Mouse (Mus musculus): ENCODE data around the gene Fggy. TPM values are rescaled to one million over a fixed set of nuclear protein-coding genes. Genes with fewer than 3 reads are reported as not detected.
A peak's percentile ranks its signal among the peaks of the same experiment; 100 is the strongest.

Gene Fggy
- polyA plus RNA-seq, 1 experiment from 2014 or later, result 8.1 TPM

DNA sequence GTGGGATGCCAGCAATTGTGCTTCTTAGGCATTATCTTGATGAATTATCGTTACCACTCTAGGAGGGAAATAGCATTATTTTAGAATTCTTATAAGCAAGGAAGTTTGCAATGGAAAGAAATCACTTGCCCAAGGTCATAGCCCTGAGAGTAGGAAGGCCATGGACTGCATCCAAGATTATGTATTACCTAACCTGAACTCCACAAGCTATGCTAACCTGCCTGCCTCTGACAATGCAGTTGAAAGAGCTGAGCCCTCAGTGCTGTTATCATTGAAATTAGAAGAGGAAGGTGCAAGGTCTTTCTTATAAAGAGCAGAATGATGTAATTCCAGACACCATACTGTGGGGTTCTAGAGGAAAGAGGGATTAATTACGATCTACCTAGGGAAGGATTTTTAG is 173.8 kb downstream of the Fggy start:
- ATAC-seq (ENCODE audit: insufficient number of reproducible peaks, insufficient read depth, low FRiP score, low read depth), result no peak
- H3K9me3 ChIP-seq (ENCODE audit: control insufficient read depth, low read depth, low read length), result no peaks in the 10 kb centered on the region
- H3K9ac ChIP-seq (replicated peaks; ENCODE audit: low read depth, low read length), result no peak overlapping the region
- 92% methylated on average over 2 of the region's 2 CpGs for WGBS
- peaks cover 14% of the 10 kb centered on the region for H3K4me1 ChIP-seq (ENCODE audit: control insufficient read depth, insufficient read depth, low read length)
- no peak overlapping the region for H3K4me2 ChIP-seq (replicated peaks; ENCODE audit: low read depth, low read length)
- H3K27me3 ChIP-seq (ENCODE audit: control insufficient read depth, insufficient read depth, low read length), result no peaks in the 10 kb centered on the region
- H3K4me3 ChIP-seq (ENCODE audit: low read depth, low read length), result no peak overlapping the region
- H3K27ac ChIP-seq (ENCODE audit: low read length), result no peak overlapping the region
- H3K36me3 ChIP-seq (ENCODE audit: control insufficient read depth, insufficient read depth, low read length), result no peaks in the 10 kb centered on the region

DNA sequence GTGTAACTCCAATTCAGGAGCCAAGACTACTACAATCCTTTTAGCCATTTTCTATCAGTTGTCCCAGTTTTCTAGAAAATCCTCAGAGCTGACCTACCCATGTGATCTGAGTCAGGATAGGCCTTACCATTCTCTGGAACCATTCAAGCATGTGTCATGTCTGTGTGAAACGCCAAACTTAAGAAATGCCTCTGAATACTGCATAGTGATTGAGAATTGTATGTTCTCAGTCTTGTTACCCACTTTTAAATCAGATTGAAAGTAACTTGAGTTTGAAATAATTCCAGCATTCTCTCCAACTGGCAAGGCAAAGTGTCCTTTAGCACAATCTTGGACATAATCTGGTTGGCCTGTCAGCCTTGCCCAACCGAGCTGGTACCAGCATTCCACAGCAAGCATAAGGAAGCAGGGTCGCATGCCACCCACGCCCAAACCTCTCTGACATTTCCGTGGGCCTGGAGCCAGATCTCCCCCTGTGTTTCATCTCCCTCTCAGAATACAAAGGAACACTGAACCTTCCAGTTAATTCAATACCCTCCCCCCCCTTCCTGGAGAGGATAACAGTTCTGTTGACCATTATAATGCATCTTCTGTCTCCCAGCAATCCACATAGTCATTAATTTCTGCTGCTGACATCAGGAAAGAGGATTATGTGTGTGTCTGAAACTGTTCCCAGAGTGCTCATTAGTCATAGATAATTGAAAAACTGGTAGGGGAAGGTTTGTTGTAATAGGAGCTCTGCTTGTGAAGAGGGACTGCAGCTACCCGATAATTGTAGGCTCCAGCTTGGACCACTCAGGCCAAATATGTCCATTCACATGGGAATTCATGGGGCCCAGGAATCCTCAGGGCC is 176.3 kb downstream of the Fggy start:
- Histone ChIP-seq H3K4me2 (replicated peaks; ENCODE audit: low read depth, low read length) (no peak overlapping the region), H3K36me3 (ENCODE audit: control insufficient read depth, insufficient read depth, low read length) (no peaks in the 10 kb centered on the region), H3K4me1 (ENCODE audit: control insufficient read depth, insufficient read depth, low read length) (peaks cover 21% of the 10 kb centered on the region), H3K27me3 (ENCODE audit: control insufficient read depth, insufficient read depth, low read length) (no peaks in the 10 kb centered on the region), H3K9me3 (ENCODE audit: control insufficient read depth, low read depth, low read length) (no peaks in the 10 kb centered on the region), H3K4me3 (ENCODE audit: low read depth, low read length) (no peak overlapping the region), H3K27ac (ENCODE audit: low read length) (peak overlapping the region; percentile 66; the same call in 1 of the 2 replicates), H3K9ac (replicated peaks; ENCODE audit: low read depth, low read length) (no peak overlapping the region)
- WGBS, result 27% methylated on average over 6 of the region's 6 CpGs
- ATAC-seq (ENCODE audit: insufficient number of reproducible peaks, insufficient read depth, low FRiP score, low read depth), result peak; percentile 71; the same call in 1 of the 2 replicates

GRCm38 (mm10) chr4:95735967-95736366 is 178.7 kb downstream of the Fggy start:
- ATAC-seq (ENCODE audit: insufficient number of reproducible peaks, insufficient read depth, low FRiP score, low read depth), result no peak

DNA sequence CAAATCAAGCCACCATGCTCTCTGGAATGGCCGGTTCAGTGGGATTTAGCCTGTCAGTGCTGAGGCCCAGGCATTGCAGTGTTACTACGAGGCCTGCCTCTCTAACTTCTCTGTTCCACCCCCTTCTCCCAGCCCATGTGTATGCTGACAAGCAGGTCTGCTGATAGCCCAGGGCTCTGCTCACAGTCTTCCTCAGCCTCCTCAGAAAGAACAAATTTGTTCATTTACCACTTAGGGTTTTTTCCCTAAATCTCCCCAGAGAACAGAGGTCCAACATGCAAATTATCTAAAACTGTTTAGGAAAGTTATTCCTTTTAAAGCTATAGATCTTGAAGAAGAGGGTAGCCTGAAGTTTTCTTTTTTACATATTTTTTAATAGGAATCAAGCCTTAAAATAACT is 179.4 kb downstream of the Fggy start:
- Histone ChIP-seq H3K9ac (replicated peaks; ENCODE audit: low read depth, low read length) (no peak overlapping the region), H3K36me3 (ENCODE audit: control insufficient read depth, insufficient read depth, low read length) (no peaks in the 10 kb centered on the region), H3K27me3 (ENCODE audit: control insufficient read depth, insufficient read depth, low read length) (no peaks in the 10 kb centered on the region), H3K4me3 (ENCODE audit: low read depth, low read length) (no peak overlapping the region), H3K27ac (ENCODE audit: low read length) (no peak overlapping the region), H3K9me3 (ENCODE audit: control insufficient read depth, low read depth, low read length) (no peaks in the 10 kb centered on the region), H3K4me1 (ENCODE audit: control insufficient read depth, insufficient read depth, low read length) (peaks cover 17% of the 10 kb centered on the region), H3K4me2 (replicated peaks; ENCODE audit: low read depth, low read length) (no peak overlapping the region)
- ATAC-seq (ENCODE audit: insufficient number of reproducible peaks, insufficient read depth, low FRiP score, low read depth), result no peak
- WGBS, result 49% methylated on average over 2 of the region's 2 CpGs

More at GRCm38 (mm10) chr4:95735967-95736366, 178.7 kb downstream of the Fggy start:
- H3K4me1 ChIP-seq (ENCODE audit: control insufficient read depth, insufficient read depth, low read length), result peaks cover 17% of the 10 kb centered on the region
- no peak overlapping the region for H3K9ac ChIP-seq (replicated peaks; ENCODE audit: low read depth, low read length)
- H3K27me3 ChIP-seq (ENCODE audit: control insufficient read depth, insufficient read depth, low read length), result no peaks in the 10 kb centered on the region
- H3K27ac ChIP-seq (ENCODE audit: low read length), result no peak overlapping the region
- no peaks in the 10 kb centered on the region for H3K9me3 ChIP-seq (ENCODE audit: control insufficient read depth, low read depth, low read length)
- H3K4me2 ChIP-seq (replicated peaks; ENCODE audit: low read depth, low read length), result no peak overlapping the region
- WGBS, result 82% methylated on average over 4 of the region's 4 CpGs
- H3K4me3 ChIP-seq (ENCODE audit: low read depth, low read length), result no peak overlapping the region
- H3K36me3 ChIP-seq (ENCODE audit: control insufficient read depth, insufficient read depth, low read length), result no peaks in the 10 kb centered on the region

DNA sequence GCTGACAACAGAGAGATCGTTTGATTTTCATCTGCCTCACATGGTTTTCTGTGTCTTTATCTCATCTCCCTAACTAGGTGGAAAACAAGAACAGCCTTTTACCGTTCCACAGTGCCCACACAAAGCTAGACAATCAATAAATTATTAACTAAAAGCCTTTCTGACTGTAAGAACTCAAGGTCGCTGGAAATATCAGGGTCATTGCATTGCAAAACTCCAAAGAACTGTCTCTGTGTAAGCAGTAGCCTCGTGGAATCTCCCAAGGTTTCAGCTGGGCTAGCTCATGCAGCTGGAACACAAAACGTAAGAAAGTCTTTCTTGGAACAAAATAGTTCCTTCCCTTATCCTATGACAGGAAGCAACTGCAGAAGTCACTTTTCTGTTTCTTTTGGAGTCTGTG is 180.9 kb downstream of the Fggy start:
- WGBS, result 9% methylated on average over 5 of the region's 5 CpGs
- Histone ChIP-seq H3K36me3 (ENCODE audit: control insufficient read depth, insufficient read depth, low read length) (no peaks in the 10 kb centered on the region), H3K4me3 (ENCODE audit: low read depth, low read length) (no peak overlapping the region), H3K4me2 (replicated peaks; ENCODE audit: low read depth, low read length) (no peak overlapping the region), H3K9ac (replicated peaks; ENCODE audit: low read depth, low read length) (no peak overlapping the region), H3K27ac (ENCODE audit: low read length) (peak overlapping the region; percentile 44; the same call in 1 of the 2 replicates), H3K9me3 (ENCODE audit: control insufficient read depth, low read depth, low read length) (no peaks in the 10 kb centered on the region), H3K4me1 (ENCODE audit: control insufficient read depth, insufficient read depth, low read length) (peaks cover 17% of the 10 kb centered on the region), H3K27me3 (ENCODE audit: control insufficient read depth, insufficient read depth, low read length) (no peaks in the 10 kb centered on the region)
- ATAC-seq (ENCODE audit: insufficient number of reproducible peaks, insufficient read depth, low FRiP score, low read depth), result no peak

DNA sequence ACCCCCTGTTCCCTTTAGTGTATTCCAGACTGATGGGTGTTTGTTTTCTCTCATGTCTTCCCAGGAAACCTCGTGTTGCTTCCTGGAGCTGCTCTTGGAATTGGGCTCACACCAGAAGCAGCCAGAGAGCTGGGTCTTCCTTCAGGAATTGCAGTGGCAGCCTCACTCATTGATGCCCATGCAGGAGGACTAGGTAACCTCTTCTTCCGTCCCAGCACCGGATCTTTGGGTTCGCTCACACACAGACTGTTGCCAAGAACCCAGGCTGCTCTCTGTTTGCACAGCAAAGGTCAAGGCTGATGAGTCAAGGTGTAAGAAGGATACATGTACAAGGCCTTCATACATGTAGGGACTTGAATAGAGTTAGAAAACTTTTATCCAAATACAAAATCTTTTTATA is 181.4 kb downstream of the Fggy start:
- Histone ChIP-seq H3K4me2 (replicated peaks; ENCODE audit: low read depth, low read length) (no peak overlapping the region), H3K27ac (ENCODE audit: low read length) (peak overlapping the region; percentile 44; the same call in 1 of the 2 replicates), H3K4me1 (ENCODE audit: control insufficient read depth, insufficient read depth, low read length) (peaks cover 13% of the 10 kb centered on the region), H3K9ac (replicated peaks; ENCODE audit: low read depth, low read length) (no peak overlapping the region), H3K27me3 (ENCODE audit: control insufficient read depth, insufficient read depth, low read length) (no peaks in the 10 kb centered on the region), H3K4me3 (ENCODE audit: low read depth, low read length) (no peak overlapping the region), H3K36me3 (ENCODE audit: control insufficient read depth, insufficient read depth, low read length) (no peaks in the 10 kb centered on the region), H3K9me3 (ENCODE audit: control insufficient read depth, low read depth, low read length) (no peaks in the 10 kb centered on the region)
- no peak for ATAC-seq (ENCODE audit: insufficient number of reproducible peaks, insufficient read depth, low FRiP score, low read depth)
- WGBS, result 56% methylated on average over 4 of the region's 4 CpGs

GRCm38 (mm10) chr4:95741115-95741734 is 183.9 kb downstream of the Fggy start:
- no peak overlapping the region for H3K4me3 ChIP-seq (ENCODE audit: low read depth, low read length)
- no peaks in the 10 kb centered on the region for H3K27me3 ChIP-seq (ENCODE audit: control insufficient read depth, insufficient read depth, low read length)
- no peaks in the 10 kb centered on the region for H3K36me3 ChIP-seq (ENCODE audit: control insufficient read depth, insufficient read depth, low read length)
- no peak for ATAC-seq (ENCODE audit: insufficient number of reproducible peaks, insufficient read depth, low FRiP score, low read depth)
- no peak overlapping the region for H3K27ac ChIP-seq (ENCODE audit: low read length)
- H3K4me1 ChIP-seq (ENCODE audit: control insufficient read depth, insufficient read depth, low read length), result peaks cover 7% of the 10 kb centered on the region; the same call in 1 of the 2 replicates
- no peaks in the 10 kb centered on the region for H3K9me3 ChIP-seq (ENCODE audit: control insufficient read depth, low read depth, low read length)
- no peak overlapping the region for H3K9ac ChIP-seq (replicated peaks; ENCODE audit: low read depth, low read length)
- 68% methylated on average over 7 of the region's 7 CpGs for WGBS
- H3K4me2 ChIP-seq (replicated peaks; ENCODE audit: low read depth, low read length), result no peak overlapping the region

GRCm38 (mm10) chr4:95742986-95743385 is 185.7 kb downstream of the Fggy start:
- Histone ChIP-seq H3K4me1 (ENCODE audit: control insufficient read depth, insufficient read depth, low read length) (0 out of 2 replicates have a peak, but pooled peaks cover 3% of the 10 kb centered on the region), H3K27ac (ENCODE audit: low read length) (peak overlapping the region; percentile 29; the same call in 1 of the 2 replicates), H3K4me3 (ENCODE audit: low read depth, low read length) (no peak overlapping the region), H3K4me2 (replicated peaks; ENCODE audit: low read depth, low read length) (no peak overlapping the region), H3K9ac (replicated peaks; ENCODE audit: low read depth, low read length) (no peak overlapping the region), H3K36me3 (ENCODE audit: control insufficient read depth, insufficient read depth, low read length) (no peaks in the 10 kb centered on the region), H3K27me3 (ENCODE audit: control insufficient read depth, insufficient read depth, low read length) (no peaks in the 10 kb centered on the region), H3K9me3 (ENCODE audit: control insufficient read depth, low read depth, low read length) (no peaks in the 10 kb centered on the region)
- ATAC-seq (ENCODE audit: insufficient number of reproducible peaks, insufficient read depth, low FRiP score, low read depth), result no peak
- 37% methylated on average over 4 of the region's 4 CpGs for WGBS
